Mouse (Mus musculus) retina, embryonic 14.5 days (tissue): ENCODE measurements at regions not wholly inside any gene's neighbourhood (a gene's known extent, or its start where the extent isn't known, plus 50 kb on each side); places are given as distances from the start of the nearest gene placed in this dataset.

Source experiments
- DNase-seq: peaks from one replicate; pipeline ENCODE4 v3.0.0-alpha.2; 2015; ENCODE audit warnings: low spot score

- DNase-seq: no peak
These were observed 240.3 kb upstream of the Lrig3 start for GRCm38 (mm10) chr10:125725681-125726139.

GRCm38 (mm10) chr10:125726546-125726945 lies 239.4 kb upstream of the Lrig3 start:
- DNase-seq: no peak

GRCm38 (mm10) chr10:125735744-125736494 lies 230.0 kb upstream of the Lrig3 start:
- DNase-seq: no peak

- DNase-seq: peak; percentile 23
These were observed 222.8 kb upstream of the Lrig3 start for GRCm38 (mm10) chr10:125743181-125743580.

- DNase-seq: no peak
These were observed 216.9 kb upstream of the Lrig3 start for GRCm38 (mm10) chr10:125749031-125749585.

GRCm38 (mm10) chr10:125752506-125753218 lies 213.3 kb upstream of the Lrig3 start:
- DNase-seq: no peak

- DNase-seq: no peak
These were observed 206.8 kb upstream of the Lrig3 start for GRCm38 (mm10) chr10:125759171-125759570.

GRCm38 (mm10) chr10:125762367-125763068 lies 203.4 kb upstream of the Lrig3 start:
- peak; percentile 17 for DNase-seq

- DNase-seq: peak; percentile 68
These were observed 201.4 kb upstream of the Lrig3 start for GRCm38 (mm10) chr10:125764402-125765102.

- DNase-seq: no peak
These were observed 200.7 kb upstream of the Lrig3 start for GRCm38 (mm10) chr10:125765103-125765820.

- no peak for DNase-seq
These were observed 197.7 kb upstream of the Lrig3 start for GRCm38 (mm10) chr10:125768281-125768680.

- no peak for DNase-seq
These were observed 192.4 kb upstream of the Lrig3 start for GRCm38 (mm10) chr10:125773541-125773940.

GRCm38 (mm10) chr10:125782486-125782885 lies 183.5 kb upstream of the Lrig3 start:
- DNase-seq: no peak

- peak; percentile 78 for DNase-seq
These were observed 181.1 kb upstream of the Lrig3 start for GRCm38 (mm10) chr10:125784896-125785295.

- DNase-seq: peak; percentile 58
These were observed 180.3 kb upstream of the Lrig3 start for GRCm38 (mm10) chr10:125785448-125786196.

- DNase-seq: peak; percentile 30
These were observed 179.6 kb upstream of the Lrig3 start for GRCm38 (mm10) chr10:125786197-125786879.

- peak; percentile 58 for DNase-seq
These were observed 179.1 kb upstream of the Lrig3 start for GRCm38 (mm10) chr10:125786880-125787337.

GRCm38 (mm10) chr10:125787441-125788060 lies 178.4 kb upstream of the Lrig3 start:
- DNase-seq: peak; percentile 12

- DNase-seq: no peak
These were observed 177.7 kb upstream of the Lrig3 start for GRCm38 (mm10) chr10:125788262-125788661.
